In genomic region chr15:95276556-95276955, GRCm38 (mm10) we compare ENCODE assay signal across 32 mouse cellular contexts.
DNase-seq lines count a peak whose midpoint lies in the region; ATAC-seq lines count a peak whose summit lies in the region.
"Had no signal": no experiment of that assay in that cellular context is flagged by ENCODE, and none has a peak within 500 bp of the region (broad histone marks: within the 10 kb centered on the region; RNA-seq: fewer than 3 reads in every experiment).

No protein-coding gene starts in this region.

- peak; percentile 12 for DNase-seq in adrenal gland, postnatal 14 days
- DNase-seq in adrenal gland, postnatal 25 days, result no peak
- DNase-seq in CD4-positive helper T cell, adult 2 months (ENCODE audit: low read depth, low spot score), result peak; percentile 13
- peak; percentile 55 for DNase-seq in Muller cell, postnatal 12 days (ENCODE audit: inconsistent ontology term)
- peak; percentile 1 for DNase-seq in c-Kit-positive CD71-positive TER-119-positive erythroid progenitor cells, embryonic 14.5 days (ENCODE audit: low spot score)
- DNase-seq in liver, embryonic 11.5 days (ENCODE audit: low spot score), result no peak
- DNase-seq in kidney, adult 9 months, result no peak
- DNase-seq: adrenal gland, adult 8-10 months; cerebellum, adult 18-20 months; cerebellum, postnatal 10 days; gastrocnemius, postnatal 25 days; heart, adult 18-20 months; heart, postnatal 4 days; kidney, adult 11 months; kidney, postnatal 36 days; liver, postnatal 0 days; right cerebral cortex, postnatal 25 days; thymus, postnatal 25 days had no signal

- H3K4me1 ChIP-seq in hindbrain, embryonic 16.5 days (ENCODE audit: control insufficient read depth, insufficient read depth, low read depth, low read length), result no peaks in the 10 kb centered on the region
- H3K4me1 ChIP-seq in liver, embryonic 11.5 days (replicated peaks; ENCODE audit: control insufficient read depth, insufficient read depth, low read length), result no peaks in the 10 kb centered on the region
- H3K4me1 ChIP-seq: embryonic facial prominence, embryonic 13.5 days; forebrain, embryonic 10.5 days; forebrain, embryonic 15.5 days; liver, embryonic 12.5 days; midbrain, embryonic 13.5 days; stomach, embryonic 15.5 days had no signal

- no peak overlapping the region for H3K27ac ChIP-seq in hindbrain, embryonic 16.5 days (ENCODE audit: low read depth, low read length)
- H3K27ac ChIP-seq in liver, embryonic 11.5 days (ENCODE audit: low read depth, low read length), result no peak overlapping the region
- H3K27ac ChIP-seq: embryonic facial prominence, embryonic 13.5 days; forebrain, embryonic 10.5 days; forebrain, embryonic 15.5 days; hindbrain, embryonic 13.5 days; layer of hippocampus, adult 2 months; left cerebral cortex, adult 2 months; limb, embryonic 13.5 days; liver, embryonic 12.5 days; midbrain, embryonic 13.5 days; neural tube, embryonic 15.5 days; stomach, embryonic 15.5 days had no signal

- no peaks in the 10 kb centered on the region for H3K36me3 ChIP-seq in hindbrain, embryonic 16.5 days (ENCODE audit: control insufficient read depth, insufficient read depth, low read length)
- no peaks in the 10 kb centered on the region for H3K36me3 ChIP-seq in liver, embryonic 11.5 days (ENCODE audit: control insufficient read depth, insufficient read depth, low read length)
- H3K36me3 ChIP-seq: embryonic facial prominence, embryonic 13.5 days; forebrain, embryonic 10.5 days; forebrain, embryonic 15.5 days; heart, embryonic 12.5 days; hindbrain, embryonic 13.5 days; limb, embryonic 13.5 days; liver, embryonic 12.5 days; midbrain, embryonic 13.5 days; neural tube, embryonic 15.5 days; stomach, embryonic 15.5 days had no signal

- ATAC-seq in hindbrain, embryonic 16.5 days, result no peak
- no peak for ATAC-seq in liver, embryonic 11.5 days (replicated peaks; ENCODE audit: low FRiP score)
- ATAC-seq: forebrain, embryonic 15.5 days; inflammation-experienced regulatory T-cells, adult 6 months; liver, embryonic 12.5 days; liver, postnatal 0 days; midbrain, embryonic 13.5 days had no signal

- no peak overlapping the region for H3K9ac ChIP-seq in hindbrain, embryonic 16.5 days (ENCODE audit: low read depth, low read length)
- no peak overlapping the region for H3K9ac ChIP-seq in liver, embryonic 11.5 days (ENCODE audit: low read depth, low read length)
- H3K9ac ChIP-seq: embryonic facial prominence, embryonic 13.5 days; forebrain, embryonic 15.5 days; heart, embryonic 12.5 days; hindbrain, embryonic 13.5 days; limb, embryonic 13.5 days; liver, embryonic 12.5 days; liver, postnatal 0 days; midbrain, embryonic 13.5 days; neural tube, embryonic 15.5 days; stomach, embryonic 15.5 days had no signal

- no peaks in the 10 kb centered on the region for H3K9me3 ChIP-seq in hindbrain, embryonic 16.5 days (ENCODE audit: control insufficient read depth, low read length)
- no peaks in the 10 kb centered on the region for H3K9me3 ChIP-seq in liver, embryonic 11.5 days (ENCODE audit: control insufficient read depth, low read length)
- H3K9me3 ChIP-seq: embryonic facial prominence, embryonic 13.5 days; forebrain, embryonic 10.5 days; forebrain, embryonic 15.5 days; heart, embryonic 12.5 days; hindbrain, embryonic 13.5 days; limb, embryonic 13.5 days; liver, embryonic 12.5 days; midbrain, embryonic 13.5 days; neural tube, embryonic 15.5 days; stomach, embryonic 15.5 days had no signal

- no peak overlapping the region for H3K4me3 ChIP-seq in hindbrain, embryonic 16.5 days (ENCODE audit: low read length)
- H3K4me3 ChIP-seq in liver, embryonic 11.5 days (ENCODE audit: low read depth, low read length), result no peak overlapping the region
- H3K4me3 ChIP-seq: embryonic facial prominence, embryonic 13.5 days; forebrain, embryonic 10.5 days; forebrain, embryonic 15.5 days; heart, embryonic 12.5 days; hindbrain, embryonic 13.5 days; layer of hippocampus, adult 2 months; left cerebral cortex, adult 2 months; limb, embryonic 13.5 days; liver, embryonic 12.5 days; midbrain, embryonic 13.5 days; neural tube, embryonic 15.5 days; stomach, embryonic 15.5 days had no signal

- 98% methylated on average over 3 of the region's 3 CpGs for WGBS in hindbrain, embryonic 16.5 days
- 89% methylated on average over 3 of the region's 3 CpGs for WGBS in liver, embryonic 11.5 days

- H3K27me3 ChIP-seq in hindbrain, embryonic 16.5 days (replicated peaks; ENCODE audit: control insufficient read depth, insufficient read depth, low read length), result no peaks in the 10 kb centered on the region
- no peaks in the 10 kb centered on the region for H3K27me3 ChIP-seq in liver, embryonic 11.5 days (replicated peaks; ENCODE audit: control insufficient read depth, insufficient read depth, low read length)
- H3K27me3 ChIP-seq: embryonic facial prominence, embryonic 13.5 days; forebrain, embryonic 15.5 days; heart, embryonic 12.5 days; hindbrain, embryonic 13.5 days; limb, embryonic 13.5 days; liver, embryonic 12.5 days; midbrain, embryonic 13.5 days; neural tube, embryonic 15.5 days; stomach, embryonic 15.5 days had no signal

- no peak overlapping the region for H3K4me2 ChIP-seq in hindbrain, embryonic 16.5 days (ENCODE audit: low read length)
- no peak overlapping the region for H3K4me2 ChIP-seq in liver, embryonic 11.5 days
- H3K4me2 ChIP-seq: embryonic facial prominence, embryonic 13.5 days; forebrain, embryonic 15.5 days; heart, embryonic 12.5 days; hindbrain, embryonic 13.5 days; limb, embryonic 13.5 days; liver, embryonic 12.5 days; midbrain, embryonic 13.5 days; neural tube, embryonic 15.5 days; stomach, embryonic 15.5 days had no signal

Comparison
In these comparisons a context has a peak if more than half of its experiments do, and no peak if none do; other contexts are left out.
1. DNase-seq: peak in adrenal gland, postnatal 14 days (single experiment), CD4-positive helper T cell, adult 2 months (single experiment), Muller cell, postnatal 12 days (single experiment) and c-Kit-positive CD71-positive TER-119-positive erythroid progenitor cells, embryonic 14.5 days (single experiment); none in adrenal gland, postnatal 25 days (single experiment), liver, embryonic 11.5 days (single experiment) and kidney, adult 9 months (single experiment).